Mouse (Mus musculus) spleen, postnatal 36 days (tissue): Measurements from ENCODE around the gene Zmiz2.
"Not testable (repeated sequence)": the region's sequence is repeated elsewhere in the genome, so short reads cannot be mapped to it uniquely, and the experiment has no call there.

Experiments
- DNase-seq, 2 experiments: peaks; one replicate each; pipeline ENCODE4 v3.0.0; 2022; ENCODE audit warnings: low spot score in 2 of 2, mixed read lengths in 1 of 2

Zmiz2 gene

GRCm38 (mm10) chr11:6419156-6419555 lies 30.3 kb downstream of the Zmiz2 start:
- not testable (repeated sequence) for DNase-seq

GRCm38 (mm10) chr11:6420283-6420703 lies 31.4 kb downstream of the Zmiz2 start:
- DNase-seq, result no peak

GRCm38 (mm10) chr11:6420722-6421350 lies 32.0 kb downstream of the Zmiz2 start:
- DNase-seq, result no peak

- no peak for DNase-seq
These were observed 41.3 kb downstream of the Zmiz2 start for GRCm38 (mm10) chr11:6430186-6430585.

- peak; percentile 53 for DNase-seq
These were observed 47.6 kb downstream of the Zmiz2 start for GRCm38 (mm10) chr11:6436442-6436841.

GRCm38 (mm10) chr11:6437667-6438066 lies 48.8 kb downstream of the Zmiz2 start:
- DNase-seq, result no peak

- DNase-seq, result no peak
These were observed 51.3 kb downstream of the Zmiz2 start for GRCm38 (mm10) chr11:6440171-6440570.

GRCm38 (mm10) chr11:6442566-6442965 lies 53.7 kb downstream of the Zmiz2 start:
- DNase-seq, result no peak

- no peak for DNase-seq
These were observed 54.2 kb downstream of the Zmiz2 start for GRCm38 (mm10) chr11:6443102-6443501.

GRCm38 (mm10) chr11:6443727-6444076 lies 54.8 kb downstream of the Zmiz2 start:
- no peak for DNase-seq

- peak; percentile 99 for DNase-seq
These were observed 55.4 kb downstream of the Zmiz2 start, which contains the start of gene H2afv for GRCm38 (mm10) chr11:6444077-6444853. Gene H2afv (minus strand): TSS chr11:6444443.

- DNase-seq, result no peak
These were observed 56.6 kb downstream of the Zmiz2 start for GRCm38 (mm10) chr11:6445441-6445840.

GRCm38 (mm10) chr11:6445951-6446350 lies 57.1 kb downstream of the Zmiz2 start:
- no peak for DNase-seq

GRCm38 (mm10) chr11:6447493-6447892 lies 58.6 kb downstream of the Zmiz2 start:
- no peak for DNase-seq

GRCm38 (mm10) chr11:6448155-6448554 lies 59.3 kb downstream of the Zmiz2 start:
- not testable (repeated sequence) for DNase-seq
